16 mouse cellular contexts compared by ENCODE assay signal in the genomic region with DNA sequence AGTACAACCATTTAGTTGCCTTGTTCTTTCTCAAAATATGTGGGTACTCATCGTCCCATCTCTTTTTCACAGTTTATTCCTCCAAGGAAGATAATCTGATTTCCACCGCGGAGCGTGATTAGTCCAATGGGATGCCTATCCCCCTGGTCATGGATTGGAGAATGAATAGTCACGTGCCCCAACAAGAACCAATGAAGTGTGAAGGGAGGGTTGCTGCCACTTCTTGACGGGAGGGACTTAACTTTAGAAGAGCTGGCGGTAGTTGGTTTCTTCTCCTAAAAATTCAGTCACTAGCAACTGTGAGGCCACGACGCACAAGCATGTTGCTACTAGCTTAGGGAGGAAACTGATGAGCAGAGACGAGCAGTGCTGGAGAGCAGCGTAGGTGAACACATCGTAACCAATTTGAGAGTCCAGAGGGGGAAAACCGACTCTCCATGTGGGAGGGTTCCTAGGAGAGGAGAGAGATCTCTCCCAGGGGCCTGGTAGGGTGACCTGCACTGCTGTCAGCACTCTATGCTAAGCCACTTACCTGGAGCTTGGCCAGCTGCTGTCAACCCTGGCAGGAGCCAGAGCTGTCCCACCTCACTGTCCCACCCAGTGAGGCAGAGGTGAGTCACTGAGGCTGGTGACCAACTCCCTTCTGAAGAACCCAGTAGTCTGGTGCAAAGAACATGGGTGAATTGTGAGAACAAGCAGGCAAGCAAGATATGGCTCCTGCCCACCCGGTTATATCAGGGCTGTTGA. TPM values are rescaled to one million over a fixed set of nuclear protein-coding genes. Genes with fewer than 3 reads are reported as not detected.
A peak's percentile ranks its signal among the peaks of the same experiment; 100 is the strongest.
DNase-seq lines count a peak whose midpoint lies in the region; ATAC-seq lines count a peak whose summit lies in the region.
"Had no signal": no experiment of that assay in that cellular context is flagged by ENCODE, and none has a peak within 500 bp of the region (broad histone marks: within the 10 kb centered on the region; RNA-seq: fewer than 3 reads in every experiment).

No protein-coding gene starts in this region.

- WGBS in kidney, embryonic 14.5 days: 82% methylated on average over 14 of the region's 14 CpGs
- 91% methylated on average over 14 of the region's 14 CpGs for WGBS in limb, embryonic 10.5 days

- H3K4me3 ChIP-seq in kidney, embryonic 14.5 days (ENCODE audit: low read length): no peak overlapping the region
- no peak overlapping the region for H3K4me3 ChIP-seq in limb, embryonic 10.5 days
- H3K4me3 ChIP-seq: heart, embryonic 13.5 days; liver, embryonic 12.5 days; neural tube, embryonic 13.5 days had no signal

- ATAC-seq in kidney, embryonic 14.5 days (ENCODE audit: low FRiP score, low TSS enrichment): no peak
- ATAC-seq: activated CD4-positive, CD25-positive, alpha-beta regulatory T cell, adult 4 months; liver, embryonic 12.5 days had no signal

- H3K9me3 ChIP-seq in kidney, embryonic 14.5 days (ENCODE audit: control insufficient read depth, low read length): no peaks in the 10 kb centered on the region
- no peaks in the 10 kb centered on the region for H3K9me3 ChIP-seq in limb, embryonic 10.5 days (replicated peaks)
- H3K9me3 ChIP-seq: heart, embryonic 13.5 days; liver, embryonic 12.5 days; neural tube, embryonic 13.5 days had no signal

- H3K4me2 ChIP-seq in kidney, embryonic 14.5 days (replicated peaks; ENCODE audit: low read depth, low read length): 0 out of 2 replicates have a peak overlapping the region, but pooled peaks have one; percentile 6
- H3K4me2 ChIP-seq: heart, embryonic 13.5 days; hindbrain, embryonic 14.5 days; liver, embryonic 12.5 days; neural tube, embryonic 13.5 days had no signal

- no peaks in the 10 kb centered on the region for H3K36me3 ChIP-seq in kidney, embryonic 14.5 days (ENCODE audit: control insufficient read depth, insufficient read depth, low read length)
- no peaks in the 10 kb centered on the region for H3K36me3 ChIP-seq in limb, embryonic 10.5 days
- H3K36me3 ChIP-seq: heart, embryonic 13.5 days; liver, embryonic 12.5 days; neural tube, embryonic 13.5 days had no signal

- H3K4me1 ChIP-seq in kidney, embryonic 14.5 days (ENCODE audit: control insufficient read depth, insufficient read depth, low read length): no peaks in the 10 kb centered on the region
- peaks cover 8% of the 10 kb centered on the region for H3K4me1 ChIP-seq in limb, embryonic 10.5 days
- H3K4me1 ChIP-seq: liver, embryonic 12.5 days had no signal

- H3K9ac ChIP-seq in kidney, embryonic 14.5 days (ENCODE audit: low read depth, low read length): no peak overlapping the region
- H3K9ac ChIP-seq: heart, embryonic 13.5 days; hindbrain, embryonic 14.5 days; liver, embryonic 12.5 days; neural tube, embryonic 13.5 days had no signal

- DNase-seq in kidney, postnatal 14 days: no peak
- peak; percentile 36 for DNase-seq in urinary bladder, postnatal 25 days (ENCODE audit: low spot score)
- no peak for DNase-seq in urinary bladder, adult 2 months (ENCODE audit: low spot score)
- DNase-seq in limb, embryonic 10.5 days (ENCODE audit: low spot score): no peak
- DNase-seq in neural tube, embryonic 10.5 days (ENCODE audit: extremely low spot score, low spot score): no peak
- DNase-seq in B cell, adult 2 months: no peak
- DNase-seq: cerebellum, postnatal 10 days; kidney, postnatal 10 days; lung, postnatal 10 days; thymus, postnatal 4 days had no signal

- peak overlapping the region; percentile 30; the same call in 1 of the 2 replicates for H3K27ac ChIP-seq in kidney, embryonic 14.5 days (ENCODE audit: low read depth, low read length)
- peak overlapping the region; percentile 9; the same call in 1 of the 2 replicates for H3K27ac ChIP-seq in limb, embryonic 10.5 days
- H3K27ac ChIP-seq: heart, embryonic 13.5 days; hindbrain, embryonic 14.5 days; liver, embryonic 12.5 days; neural tube, embryonic 13.5 days had no signal

- H3K27me3 ChIP-seq in kidney, embryonic 14.5 days (ENCODE audit: control insufficient read depth, insufficient read depth, low read length): no peaks in the 10 kb centered on the region
- H3K27me3 ChIP-seq in limb, embryonic 10.5 days (ENCODE audit: low read depth, poor library complexity, severe bottlenecking): no peaks in the 10 kb centered on the region
- H3K27me3 ChIP-seq: heart, embryonic 13.5 days; liver, embryonic 12.5 days; neural tube, embryonic 13.5 days had no signal

RNA-seq across cellular contexts. Expression of gene Ppp2r3a, which starts 37.5 kb away (rescaled TPM):
- 15.3 and 23.5 TPM in 2 replicates for polyA plus RNA-seq in kidney, embryonic 14.5 days (2014; fragmentation: Nextera tagmentation; extraction: Ambion mirVana)
- polyA plus RNA-seq in urinary bladder, adult 2 months (2012; rRNA removed): 18.9 and 23.8 TPM in 2 replicates
- 7.1 and 10.3 TPM in 2 replicates for polyA plus RNA-seq in limb, embryonic 10.5 days (2016; fragmentation: Nextera tagmentation; extraction: Ambion mirVana)
